Mouse (Mus musculus) cerebellum, adult 2 months (tissue): ENCODE results near the gene Zfp981. TPM values are rescaled to one million over a fixed set of nuclear protein-coding genes. Genes with fewer than 3 reads are reported as not detected.
"Not testable (repeated sequence)": the region's sequence is repeated elsewhere in the genome, so short reads cannot be mapped to it uniquely, and the experiment has no call there.

ENCODE experiments used
- DNase-seq, 2 experiments: peaks; one replicate each; pipeline ENCODE4 v3.0.0; 2021
- H3K27ac ChIP-seq: fragments of 200-500 bp; 2 replicates; pipeline ENCODE4 v1.5.1; 2012; ENCODE audit warnings: low read length, control low read depth, inconsistent platforms; ENCODE audit not compliant: insufficient read depth
- H3K27me3 ChIP-seq: fragments of 200-500 bp; 2 replicates; pipeline ENCODE4 v1.6.1; 2012; ENCODE audit warnings: inconsistent platforms, mild to moderate bottlenecking, low read length, moderate library complexity; ENCODE audit not compliant: control insufficient read depth, insufficient read depth
- H3K4me1 ChIP-seq: fragments of 200-500 bp; 2 replicates; pipeline ENCODE4 v1.6.1; 2011; ENCODE audit warnings: low read length; ENCODE audit not compliant: control insufficient read depth, insufficient read depth
- H3K4me3 ChIP-seq: fragments of 200-500 bp; replicated peaks from 2 replicates; pipeline ENCODE3; 2011; ENCODE audit warnings: mild to moderate bottlenecking, low read depth, low read length, control low read depth; ENCODE audit not compliant: insufficient read depth
- WGBS: fragments of 180-500 bp; shearing (Covaris S2); methylation state at CpG from one replicate; pipeline ENCODE4 v1.1.7; 2018; 5-methylcytosine and 5-hydroxymethylcytosine counted together
- polyA plus RNA-seq: library from polyadenylated mRNA; depleted of rRNA; stranded (reverse); fragments of >200 nt; gene quantifications from 2 replicates; pipeline ENCODE4 v1.2.3, GENCODE M21; 2012

The Zfp981 gene
- polyA plus RNA-seq, 1 experiment, result 0.11 TPM

DNA sequence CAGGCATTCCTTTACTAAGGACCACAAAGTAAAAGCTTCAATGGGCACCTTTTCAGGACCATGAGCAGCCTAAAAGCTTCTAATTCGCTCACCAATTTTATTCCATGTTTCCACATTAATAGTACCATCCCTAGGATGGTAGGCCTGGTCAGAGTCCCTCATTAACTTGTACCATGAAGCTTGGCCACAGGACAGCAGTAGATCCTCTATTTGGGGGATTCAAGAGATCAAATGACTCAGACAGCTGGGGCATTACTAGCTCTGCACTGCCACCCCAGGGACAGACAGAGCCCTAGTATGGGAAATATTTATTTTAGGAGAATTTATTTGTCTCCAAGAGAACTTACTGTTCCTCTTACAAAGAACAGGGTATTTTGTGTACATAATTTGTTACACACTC lies 27.6 kb upstream of the Zfp981 start:
- not testable (repeated sequence) for H3K4me3 ChIP-seq

DNA sequence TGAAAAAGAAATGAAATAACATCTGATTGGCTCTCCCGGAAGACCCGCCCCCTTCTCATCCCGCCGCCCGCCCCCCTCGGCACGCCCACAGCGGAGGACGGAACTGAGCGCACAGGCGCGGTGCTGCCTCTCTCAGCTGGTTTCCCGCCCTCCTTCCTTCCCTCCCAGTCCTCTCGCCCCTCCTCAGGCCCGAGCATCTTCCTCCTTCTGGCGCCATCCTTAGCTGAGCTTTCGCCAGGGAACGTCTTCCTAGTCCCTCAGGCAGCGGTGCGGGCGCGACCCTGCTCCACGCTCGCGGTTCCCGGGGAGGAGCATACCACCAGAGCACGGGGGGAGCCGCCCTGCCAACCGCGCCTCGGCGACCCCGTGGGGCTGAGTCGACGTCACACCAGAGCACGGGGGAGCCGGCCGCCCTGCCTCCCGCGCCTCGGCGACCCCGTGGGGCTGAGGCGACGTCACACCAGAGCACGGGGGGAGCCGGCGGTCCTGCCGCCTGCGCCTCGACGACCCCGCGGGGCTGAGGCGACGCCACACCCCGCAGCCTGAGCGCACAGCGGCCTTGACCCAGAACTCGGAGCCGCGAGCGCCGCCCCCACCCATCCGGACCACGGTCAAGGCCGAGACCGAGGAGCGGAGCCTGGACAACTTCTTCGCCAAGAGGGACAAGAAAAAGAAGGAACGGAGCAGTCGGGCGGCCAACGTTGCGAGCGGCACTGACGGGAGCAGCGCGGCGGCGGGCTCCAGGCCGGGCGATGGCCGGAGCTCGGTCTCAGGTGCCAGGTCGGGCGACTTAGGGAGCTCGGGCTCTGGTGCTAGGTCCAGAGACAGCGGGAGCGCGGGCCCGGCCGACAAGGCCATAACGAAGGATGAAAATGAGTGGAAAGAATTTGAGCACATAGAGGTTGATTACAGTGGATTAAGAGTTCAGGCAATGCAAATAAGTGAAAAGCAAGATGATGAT lies 26.8 kb upstream of the Zfp981 start:
- 66% methylated on average over 77 of the region's 94 CpGs for WGBS
- H3K27me3 ChIP-seq, H3K27ac ChIP-seq, H3K4me3 ChIP-seq, H3K4me1 ChIP-seq, DNase-seq: not testable (repeated sequence)

More for the DNA sequence above, 27.6 kb upstream of the Zfp981 start:
- H3K27ac ChIP-seq, H3K27me3 ChIP-seq, H3K4me1 ChIP-seq, DNase-seq: not testable (repeated sequence)
- WGBS, result no CpG with 5 or more reads among the region's 1 CpGs

DNA sequence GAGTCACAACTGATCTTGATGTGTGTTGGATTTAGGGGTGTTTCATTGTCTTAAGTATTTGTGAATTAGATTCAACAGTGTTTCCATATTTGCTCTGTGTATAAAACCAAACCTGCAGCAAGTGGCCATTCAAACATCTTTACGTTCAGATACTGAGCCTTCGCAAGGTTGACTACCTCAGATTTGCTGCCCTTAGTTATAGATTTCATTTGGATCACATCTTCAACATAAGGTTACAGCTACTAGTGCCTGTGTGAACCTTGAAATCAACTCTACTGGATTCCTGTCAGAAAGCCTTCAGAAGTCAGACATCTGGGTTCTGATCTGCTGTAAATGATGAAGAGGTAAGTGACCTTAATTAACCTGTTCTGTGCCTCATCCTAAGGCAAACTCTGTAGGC lies 25.6 kb upstream of the Zfp981 start:
- not testable (repeated sequence) for DNase-seq, H3K27ac ChIP-seq, H3K4me3 ChIP-seq, H3K27me3 ChIP-seq, H3K4me1 ChIP-seq
- 93% methylated on average over 2 of the region's 2 CpGs for WGBS

DNA sequence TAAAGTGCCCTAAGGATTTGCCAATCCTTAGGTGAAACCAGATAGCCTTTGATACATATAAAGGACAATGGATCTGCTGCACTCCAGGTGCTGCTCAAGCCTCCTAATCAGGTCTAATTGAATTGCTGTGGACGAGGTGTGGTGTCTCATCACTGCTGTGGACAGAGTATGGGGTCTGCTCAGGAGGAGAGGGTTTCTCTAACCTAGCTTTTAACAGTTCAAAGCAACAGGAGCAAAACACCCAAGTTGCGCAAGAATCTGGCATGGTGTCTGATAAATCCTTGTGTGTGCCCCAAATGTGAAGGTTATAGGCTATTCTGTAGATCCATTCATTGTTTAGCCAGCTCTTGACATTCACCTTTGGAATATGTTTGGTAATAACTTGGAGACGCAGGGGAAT lies 24.9 kb upstream of the Zfp981 start:
- DNase-seq, H3K4me3 ChIP-seq, H3K27ac ChIP-seq, H3K27me3 ChIP-seq, H3K4me1 ChIP-seq: not testable (repeated sequence)
- 69% methylated on average over 3 of the region's 3 CpGs for whole genome bisulfite sequencing

DNA sequence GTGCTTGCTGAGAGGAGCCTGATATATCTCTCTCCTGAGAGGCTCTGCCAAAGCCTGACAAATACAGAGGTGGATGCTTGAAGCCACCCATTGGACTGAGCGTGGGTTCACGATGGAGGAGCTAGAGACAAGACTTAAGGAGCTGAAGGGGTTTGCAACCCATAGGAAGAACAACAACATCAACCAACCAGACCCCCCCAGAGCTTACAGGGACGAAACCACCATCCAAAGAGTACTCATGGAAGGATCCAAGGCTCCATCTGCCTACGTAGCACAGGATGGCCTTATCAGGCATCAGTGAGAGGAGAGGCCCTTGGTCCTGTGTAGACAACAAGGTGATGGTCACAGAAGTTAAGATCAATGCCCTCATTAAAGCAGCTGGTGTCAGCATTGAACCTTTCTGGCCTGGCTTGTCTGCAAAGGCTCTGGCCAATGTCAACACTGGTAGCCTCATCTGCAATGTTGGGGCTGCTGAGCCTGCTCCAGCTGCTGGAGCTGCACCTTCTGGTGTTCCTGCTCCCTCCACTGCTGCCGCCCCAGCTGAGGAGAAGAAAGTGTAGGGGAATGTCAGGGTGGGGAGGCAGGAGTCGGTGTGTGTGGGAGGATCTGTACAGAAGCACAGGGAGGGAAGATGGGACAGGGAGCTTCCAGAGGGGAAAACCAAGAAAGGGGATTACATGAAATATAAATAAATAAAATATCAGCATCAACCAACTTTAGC lies 21.3 kb upstream of the Zfp981 start:
- H3K4me3 ChIP-seq, H3K27me3 ChIP-seq, H3K27ac ChIP-seq, DNase-seq, H3K4me1 ChIP-seq: not testable (repeated sequence)
- WGBS, result 61% methylated on average over 6 of the region's 6 CpGs

DNA sequence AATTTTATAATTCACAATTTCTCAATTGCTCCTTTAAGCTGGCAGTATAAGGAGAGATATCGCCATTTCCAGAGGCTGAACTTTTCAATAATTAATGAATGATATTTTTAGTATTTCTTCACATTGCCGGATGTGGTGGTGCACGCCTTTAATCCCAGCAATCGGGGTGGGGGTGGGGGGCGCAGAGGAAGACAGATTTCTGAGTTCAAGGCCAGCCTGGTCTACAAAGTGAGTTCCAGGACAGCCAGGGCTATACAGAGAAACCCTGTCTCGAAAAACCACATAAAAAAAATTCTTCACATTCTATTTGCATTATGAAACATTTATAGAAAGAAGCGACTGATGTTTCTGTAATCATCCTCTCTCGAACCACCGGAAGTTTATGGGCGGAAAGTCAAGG lies 19.3 kb upstream of the Zfp981 start:
- not testable (repeated sequence) for H3K4me3 ChIP-seq, H3K4me1 ChIP-seq, DNase-seq, H3K27me3 ChIP-seq, H3K27ac ChIP-seq
- WGBS, result 82% methylated on average over 10 of the region's 10 CpGs

DNA sequence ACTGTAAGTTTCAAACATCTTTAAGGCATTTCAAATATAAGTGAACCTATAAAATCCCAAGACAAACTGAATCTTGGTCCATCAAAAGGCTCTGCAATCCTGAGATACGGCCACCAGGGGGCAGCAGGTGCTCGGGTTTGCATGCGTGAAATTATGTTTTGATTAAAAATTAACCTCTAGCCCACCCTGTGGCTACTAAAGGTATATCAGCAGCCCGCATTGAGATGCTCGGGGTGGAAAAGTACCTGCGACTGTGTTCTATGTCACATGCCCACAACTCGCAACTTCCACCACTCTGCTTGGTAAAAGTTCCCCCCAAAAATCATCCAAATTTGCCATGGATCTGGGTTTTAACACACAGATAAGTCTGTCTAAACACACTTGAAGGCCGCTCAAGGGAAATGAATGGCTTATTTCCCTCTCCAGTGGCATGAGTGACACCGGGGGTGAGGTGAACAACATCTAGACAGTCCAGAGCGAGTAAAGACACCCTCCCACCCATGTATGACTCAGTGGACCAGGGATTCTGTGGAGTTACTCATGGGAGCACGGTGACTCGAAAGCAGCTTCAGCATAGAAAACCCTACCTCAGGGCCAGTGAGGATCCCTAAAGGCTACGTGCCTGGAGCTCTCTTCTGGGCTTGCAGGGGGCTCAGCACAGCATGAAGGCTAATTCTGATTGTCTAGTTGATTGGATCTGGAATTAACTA lies 18.1 kb upstream of the Zfp981 start:
- not testable (repeated sequence) for H3K4me1 ChIP-seq, H3K4me3 ChIP-seq, H3K27me3 ChIP-seq, H3K27ac ChIP-seq, DNase-seq
- WGBS, result 68% methylated on average over 13 of the region's 13 CpGs

DNA sequence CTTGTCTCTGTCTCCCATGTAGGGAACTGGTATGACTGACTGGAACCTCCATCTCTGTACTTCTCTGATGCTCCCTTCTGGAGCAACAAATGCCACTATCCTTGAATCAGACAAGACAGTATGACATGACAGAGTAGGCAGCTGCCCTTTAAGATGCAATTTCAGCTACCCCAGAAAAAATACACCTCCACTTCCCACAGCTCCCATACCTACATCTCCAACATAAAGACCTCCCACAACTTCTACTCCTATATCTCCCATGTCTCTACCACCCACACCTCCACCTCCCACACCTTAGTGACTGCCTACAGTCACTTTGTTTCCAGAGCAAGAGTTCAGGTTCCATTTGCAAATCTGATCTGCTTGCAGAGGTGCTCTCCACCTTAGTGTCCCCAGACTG lies 17.2 kb upstream of the Zfp981 start:
- not testable (repeated sequence) for H3K27ac ChIP-seq, DNase-seq, H3K4me3 ChIP-seq, H3K4me1 ChIP-seq, H3K27me3 ChIP-seq

DNA sequence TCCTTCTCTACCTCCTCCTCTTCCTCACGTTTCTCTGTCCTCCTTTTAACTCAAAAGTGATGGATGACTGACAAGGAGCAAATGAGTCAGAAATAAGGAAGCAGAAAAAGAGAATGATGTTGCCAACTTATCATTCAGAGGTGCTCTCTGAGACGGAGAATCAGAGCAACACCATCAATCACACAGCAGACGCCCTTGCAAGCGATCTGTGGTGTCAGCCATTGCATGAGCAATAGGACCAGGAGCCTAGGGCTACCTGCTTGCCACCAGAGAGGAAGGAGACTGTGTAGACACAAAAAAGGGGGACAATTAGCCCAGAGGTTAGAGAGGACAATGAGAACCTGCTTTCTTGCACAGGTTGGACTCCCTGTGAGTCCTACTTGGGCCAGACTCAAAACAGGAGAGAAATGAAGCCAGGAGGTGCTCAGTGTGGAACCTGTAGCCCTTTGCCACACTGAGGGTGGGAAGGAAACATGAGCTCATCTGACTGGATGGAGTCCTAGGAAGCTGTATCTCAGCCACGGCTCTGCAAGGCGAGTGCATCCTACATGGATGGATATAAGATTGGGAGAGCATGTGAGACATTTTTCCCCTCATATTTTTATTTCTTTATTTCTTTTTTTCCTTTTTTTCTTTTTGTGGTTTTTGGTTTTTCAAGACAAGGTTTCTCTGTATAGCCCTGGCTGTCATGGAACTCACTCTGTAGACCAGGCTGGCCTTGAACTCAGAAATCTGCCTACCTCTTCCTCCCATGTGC lies 16.5 kb upstream of the Zfp981 start:
- not testable (repeated sequence) for H3K4me3 ChIP-seq, DNase-seq, H3K4me1 ChIP-seq, H3K27ac ChIP-seq, H3K27me3 ChIP-seq
- 62% methylated on average over 6 of the region's 6 CpGs for WGBS

DNA sequence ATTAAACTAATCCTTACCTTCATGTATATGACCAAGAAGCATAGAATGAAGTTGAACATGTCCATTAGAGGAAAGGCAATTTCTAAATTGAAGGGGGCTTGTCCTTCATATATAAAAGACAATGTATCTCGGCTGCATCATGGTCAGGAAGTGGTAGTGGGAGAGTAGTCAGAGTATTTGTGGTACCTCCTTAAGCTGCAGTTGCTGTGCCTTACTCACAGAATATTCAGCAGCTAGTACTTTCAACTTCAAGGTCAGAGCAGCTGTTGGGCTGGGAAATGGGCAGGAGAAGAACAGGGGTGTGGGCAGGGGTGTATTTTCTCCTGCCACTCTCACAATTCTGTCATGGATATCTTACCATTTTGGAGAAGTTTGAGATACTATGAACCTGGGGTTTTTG lies 15.1 kb upstream of the Zfp981 start:
- WGBS, result 55% methylated on average over 1 of the region's 1 CpGs
- not testable (repeated sequence) for H3K4me3 ChIP-seq, H3K27ac ChIP-seq, DNase-seq, H3K27me3 ChIP-seq, H3K4me1 ChIP-seq

DNA sequence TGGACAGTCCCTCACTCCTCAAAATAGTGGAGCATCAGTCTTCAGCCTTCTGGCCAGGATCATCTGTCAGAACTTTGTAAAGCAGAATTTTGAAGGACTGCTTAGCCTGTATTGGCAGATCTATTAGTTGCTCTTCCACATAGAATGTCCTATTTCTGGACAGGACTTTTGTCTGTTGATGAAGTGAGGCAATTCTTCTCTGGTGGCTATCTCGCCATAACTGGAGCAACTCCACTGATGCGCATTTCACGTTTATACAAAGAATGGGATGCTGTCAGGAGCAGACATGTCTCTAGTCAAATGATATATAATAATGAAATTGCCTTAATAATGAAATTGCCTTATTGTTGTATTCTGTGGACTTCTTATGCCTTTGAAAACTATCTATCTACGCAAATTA lies 12.6 kb upstream of the Zfp981 start:
- not testable (repeated sequence) for H3K4me3 ChIP-seq, H3K27me3 ChIP-seq, DNase-seq, H3K27ac ChIP-seq, H3K4me1 ChIP-seq
- 72% methylated on average over 4 of the region's 4 CpGs for WGBS

DNA sequence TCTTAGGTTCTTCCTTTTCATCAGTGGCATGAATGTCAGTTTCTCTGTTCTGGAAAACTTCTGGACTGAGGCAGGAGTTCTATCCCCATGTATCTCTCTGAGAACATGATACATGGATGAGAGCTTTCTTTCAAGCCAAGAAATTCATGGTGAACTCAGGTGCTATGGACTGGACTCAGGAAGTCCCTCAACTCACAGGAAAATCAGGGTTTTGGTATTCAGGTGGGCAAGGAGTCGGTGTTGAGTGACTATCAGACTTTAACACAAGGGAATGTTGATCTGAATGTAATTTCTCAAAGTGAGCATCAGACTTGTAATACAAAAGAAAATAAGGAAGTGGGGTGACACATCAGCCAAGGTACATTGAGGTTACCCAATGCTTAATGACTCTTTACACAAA lies 9.8 kb upstream of the Zfp981 start:
- WGBS, result 73% methylated on average over 1 of the region's 1 CpGs
- not testable (repeated sequence) for H3K27ac ChIP-seq, H3K27me3 ChIP-seq, DNase-seq, H3K4me1 ChIP-seq, H3K4me3 ChIP-seq
